Mouse (Mus musculus) frontal cortex, adult 2 months (tissue): Measurements from ENCODE around the gene Cftr. TPM values are rescaled to one million over a fixed set of nuclear protein-coding genes. Genes with fewer than 3 reads are reported as not detected.

Experiments used
- DNase-seq, 2 experiments: peaks; one replicate each; pipeline ENCODE4 v3.0.0; 2022; ENCODE audit warnings: low spot score in 1 of 2; ENCODE audit errors: extremely low spot score in 1 of 2
- polyA plus RNA-seq: library from polyadenylated mRNA; depleted of rRNA; stranded (reverse); fragments of >200 nt; gene quantifications from 2 replicates; pipeline ENCODE4 v1.2.3, GENCODE M21; 2012; rRNA removed

Cftr gene
- polyA plus RNA-seq, 1 experiment, result 0.62 TPM

DNA sequence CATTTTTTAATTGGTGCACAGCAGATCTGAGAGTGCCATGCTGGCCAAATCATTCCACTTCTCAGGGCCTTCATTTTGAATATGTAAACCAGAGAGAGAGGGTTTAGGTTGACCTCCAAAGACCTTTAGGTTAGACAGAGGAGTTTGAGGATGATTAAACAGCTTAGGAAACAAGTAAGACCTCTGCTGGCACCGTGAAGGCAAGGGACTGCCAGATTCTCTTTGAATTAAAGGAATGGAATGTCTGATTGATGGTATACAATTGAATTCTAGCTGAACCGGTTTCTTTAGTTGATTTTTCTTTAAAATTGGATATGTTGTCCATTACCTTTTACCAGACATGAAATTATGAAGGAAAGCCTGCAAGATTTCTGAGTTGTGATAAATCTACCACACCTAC, 140.5 kb downstream of the Cftr start:
- no peak for DNase-seq

- no peak for DNase-seq
These were observed 144.0 kb downstream of the Cftr start for GRCm38 (mm10) chr6:18314365-18314943.

DNA sequence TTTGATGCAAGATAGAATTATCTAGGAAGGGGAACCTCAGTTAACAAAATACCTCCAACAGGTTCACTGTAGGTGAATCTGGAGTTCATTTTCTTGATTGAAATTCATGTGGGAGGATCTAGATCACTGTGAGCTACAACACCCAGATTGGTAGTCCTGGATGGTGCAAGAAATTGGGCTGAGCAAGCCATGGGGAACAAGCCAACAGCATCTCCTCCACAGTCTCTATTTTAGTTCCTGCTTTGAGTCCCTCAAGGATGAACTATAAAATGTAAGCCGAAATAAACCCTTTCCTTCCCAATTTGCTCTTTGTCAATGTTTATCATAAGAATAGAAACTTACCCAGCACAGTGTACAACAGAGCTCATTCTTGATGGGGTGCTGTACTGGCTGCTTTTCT, 152.5 kb downstream of the Cftr start:
- DNase-seq, result peak in 1 of 2 experiments; percentile 10

DNA sequence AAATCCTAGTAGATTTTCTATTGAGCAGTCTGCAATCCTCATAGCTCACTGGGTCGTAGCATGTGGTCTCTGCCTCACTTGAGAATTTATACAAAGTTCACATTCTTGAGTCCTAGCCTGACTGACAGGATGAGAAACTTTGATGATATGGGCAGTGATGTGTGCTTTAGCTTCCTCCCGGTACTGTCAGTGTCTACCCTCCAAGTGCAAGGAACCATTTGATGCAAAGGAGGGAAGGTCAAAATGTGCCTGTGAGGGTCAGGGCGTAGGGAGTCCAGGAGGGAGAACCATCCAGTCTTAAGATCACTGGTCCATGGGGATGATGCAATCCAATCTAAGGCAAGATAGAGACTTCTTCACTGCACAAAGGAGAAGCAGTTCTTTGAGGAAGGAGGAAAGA, 164.9 kb downstream of the Cftr start:
- no peak for DNase-seq

- DNase-seq, result no peak
These were observed 167.8 kb downstream of the Cftr start for GRCm38 (mm10) chr6:18338307-18338706.

GRCm38 (mm10) chr6:18344272-18344671, 173.8 kb downstream of the Cftr start:
- DNase-seq, result no peak

GRCm38 (mm10) chr6:18349153-18349858, 178.8 kb downstream of the Cftr start:
- no peak for DNase-seq

DNA sequence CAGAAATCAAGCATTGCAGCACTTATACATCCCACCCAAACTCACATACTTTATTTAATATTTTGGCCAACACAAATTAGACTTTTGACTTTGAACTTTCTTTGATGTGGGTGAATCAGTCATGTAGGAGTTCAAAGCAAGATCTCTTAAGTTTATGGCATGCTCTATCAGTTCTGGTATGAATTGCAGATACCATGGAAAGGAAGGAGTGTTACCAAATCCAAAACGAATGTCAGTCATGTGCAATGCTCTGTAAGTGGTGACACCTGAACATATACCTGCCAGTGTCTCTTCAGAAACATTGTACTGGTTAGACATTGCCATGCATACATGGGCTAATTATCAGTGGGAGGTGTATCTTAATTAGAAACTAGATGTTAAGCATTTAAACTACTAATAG, 189.7 kb downstream of the Cftr start:
- no peak for DNase-seq

DNA sequence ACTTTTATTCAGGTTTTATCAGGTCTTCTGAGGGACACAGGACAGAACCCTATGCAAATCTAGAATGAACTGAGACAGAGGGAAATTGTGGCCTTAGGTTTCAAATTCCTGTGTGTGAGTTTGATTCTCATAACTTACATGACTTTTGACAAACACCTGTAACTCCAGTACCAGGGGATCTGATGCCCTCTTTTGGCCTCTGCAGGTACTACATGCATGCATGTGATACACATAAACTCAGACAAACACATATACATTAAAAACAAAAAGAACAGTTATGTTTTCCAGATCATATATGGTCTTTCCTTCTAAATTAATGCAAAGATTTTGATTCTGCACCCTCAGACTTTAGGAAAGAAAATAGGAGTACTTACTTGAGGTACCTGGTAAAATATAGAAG, 190.5 kb downstream of the Cftr start:
- DNase-seq, result no peak

DNA sequence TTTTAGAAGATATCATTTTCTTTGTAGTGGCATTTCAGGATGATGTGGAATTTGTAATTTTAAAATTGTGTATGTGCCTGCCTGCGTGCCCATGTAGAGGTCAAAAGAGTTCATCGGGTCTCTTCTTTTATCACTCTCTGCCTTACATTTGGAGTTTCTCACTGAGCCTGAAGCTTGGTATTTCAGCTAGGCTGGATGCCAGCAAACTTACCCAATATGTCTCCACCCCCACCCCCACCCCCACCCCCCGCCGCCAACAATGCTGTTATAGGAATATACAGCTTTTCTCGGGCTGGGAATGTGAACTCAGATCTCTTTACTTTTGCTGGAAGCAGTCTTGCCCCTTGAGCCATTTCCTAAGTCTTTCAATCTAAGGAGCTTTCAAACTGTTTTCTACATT, 191.7 kb downstream of the Cftr start:
- no peak for DNase-seq

DNA sequence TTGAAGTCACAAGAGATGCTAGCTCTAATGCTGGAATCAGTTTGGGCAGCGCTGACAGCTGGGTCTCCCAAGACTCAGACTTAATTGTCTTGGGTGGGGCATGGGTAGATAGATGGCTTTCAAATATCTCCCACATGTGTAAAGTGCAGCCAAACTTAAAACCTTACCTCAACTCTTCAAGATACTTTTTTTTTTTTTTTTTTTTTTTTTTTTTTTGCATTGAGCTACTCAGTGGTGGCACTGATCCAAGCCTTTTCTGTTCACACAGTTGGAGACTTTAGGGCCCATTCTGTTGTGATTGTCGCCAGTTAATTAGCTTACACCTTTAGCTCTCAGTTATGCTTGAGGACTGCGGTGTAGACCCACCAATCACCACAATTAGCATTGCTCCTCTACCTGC, 198.6 kb downstream of the Cftr start:
- DNase-seq, result no peak

DNA sequence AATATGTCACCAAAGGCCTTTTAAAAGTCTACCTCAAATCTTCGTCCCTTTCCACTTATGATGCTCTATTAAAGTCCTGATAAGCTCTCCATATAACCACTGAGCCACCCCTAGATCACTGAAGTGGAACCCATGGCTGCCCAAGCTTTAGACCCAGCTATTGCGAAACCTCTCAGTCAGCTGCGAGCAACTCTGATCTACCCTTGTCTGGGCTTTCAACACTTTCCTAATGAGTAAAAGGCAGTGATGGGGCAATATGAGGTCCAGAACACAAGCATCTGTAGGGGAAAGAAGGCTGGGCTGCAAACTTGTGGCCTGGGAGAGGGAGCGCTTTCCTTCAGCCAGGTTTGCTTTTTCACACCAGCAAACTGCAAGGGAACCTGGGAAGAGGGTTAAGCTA, 199.2 kb downstream of the Cftr start:
- no peak for DNase-seq

Other genes with a start within 250 kb of the Cftr start
- gene Wnt2, start 140.1 kb upstream of the Cftr start, polyA plus RNA-seq, result 1.2 and 1.6 TPM in 2 replicates
- not detected in 2 replicates for gene Asz1, start 61.6 kb upstream of the Cftr start, polyA plus RNA-seq